Mouse (Mus musculus) NIH3T3 (cell line): ENCODE data around the gene Psme2b.
A peak's percentile ranks its signal among the peaks of the same experiment; 100 is the strongest.
"Not testable (repeated sequence)": the region's sequence is repeated elsewhere in the genome, so short reads cannot be mapped to it uniquely, and the experiment has no call there.

Experiments
- DNase-seq: peaks from one replicate; pipeline ENCODE4 v3.0.0-alpha.2; 2012; ENCODE audit warnings: low read depth

Psme2b gene

DNA sequence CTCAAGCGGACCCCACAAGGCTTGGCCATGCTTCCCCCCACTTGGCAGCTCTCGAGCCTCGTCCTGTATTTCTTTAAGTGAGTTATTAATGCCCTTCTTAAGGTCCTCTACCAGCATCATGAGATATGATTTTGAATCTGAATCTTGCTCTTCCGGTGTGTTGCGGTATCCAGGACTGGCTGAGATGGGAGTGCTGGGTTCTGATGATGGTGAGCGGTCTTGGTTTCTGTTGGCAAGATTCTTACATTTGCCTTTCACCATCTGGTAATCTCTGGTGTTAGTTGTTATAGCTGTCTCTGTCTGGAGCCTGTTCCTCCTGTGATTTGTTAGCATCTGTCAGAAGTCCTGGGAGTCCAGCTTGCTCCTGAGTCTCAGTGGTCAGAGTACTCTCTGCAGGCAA is at the start of gene Psme2b:
TSS of gene Psme2b (minus strand) at position 101 of the 400 bp plus-strand sequence.
- DNase-seq = not testable (repeated sequence)

- DNase-seq = peak; percentile 26
Observed at GRCm38 (mm10) chr11:48994018-48994417, 48.0 kb upstream of the Psme2b start, which contains the start of gene Tgtp1. TSS of gene Tgtp1 (minus strand) at chr11:48994172.

GRCm38 (mm10) chr11:48993296-48993695 is 47.3 kb upstream of the Psme2b start:
- not testable (repeated sequence) for DNase-seq

- DNase-seq = peak; percentile 26
Observed at GRCm38 (mm10) chr11:48991740-48992520, 45.9 kb upstream of the Psme2b start, which contains the start of gene Gm12185. TSS of gene Gm12185 (minus strand) at chr11:48992226.

GRCm38 (mm10) chr11:48989981-48990380 is 44.0 kb upstream of the Psme2b start:
- DNase-seq = not testable (repeated sequence)

GRCm38 (mm10) chr11:48988219-48988618 is 42.2 kb upstream of the Psme2b start:
- not testable (repeated sequence) for DNase-seq

GRCm38 (mm10) chr11:48982848-48983247 is 36.9 kb upstream of the Psme2b start:
- DNase-seq = not testable (repeated sequence)

GRCm38 (mm10) chr11:48980052-48980451 is 34.1 kb upstream of the Psme2b start:
- DNase-seq = not testable (repeated sequence)

- DNase-seq = not testable (repeated sequence)
Observed at GRCm38 (mm10) chr11:48979251-48979650, 33.3 kb upstream of the Psme2b start, which contains the start of gene 9930111J21Rik1. TSS of gene 9930111J21Rik1 (minus strand) at chr11:48979398.

DNA sequence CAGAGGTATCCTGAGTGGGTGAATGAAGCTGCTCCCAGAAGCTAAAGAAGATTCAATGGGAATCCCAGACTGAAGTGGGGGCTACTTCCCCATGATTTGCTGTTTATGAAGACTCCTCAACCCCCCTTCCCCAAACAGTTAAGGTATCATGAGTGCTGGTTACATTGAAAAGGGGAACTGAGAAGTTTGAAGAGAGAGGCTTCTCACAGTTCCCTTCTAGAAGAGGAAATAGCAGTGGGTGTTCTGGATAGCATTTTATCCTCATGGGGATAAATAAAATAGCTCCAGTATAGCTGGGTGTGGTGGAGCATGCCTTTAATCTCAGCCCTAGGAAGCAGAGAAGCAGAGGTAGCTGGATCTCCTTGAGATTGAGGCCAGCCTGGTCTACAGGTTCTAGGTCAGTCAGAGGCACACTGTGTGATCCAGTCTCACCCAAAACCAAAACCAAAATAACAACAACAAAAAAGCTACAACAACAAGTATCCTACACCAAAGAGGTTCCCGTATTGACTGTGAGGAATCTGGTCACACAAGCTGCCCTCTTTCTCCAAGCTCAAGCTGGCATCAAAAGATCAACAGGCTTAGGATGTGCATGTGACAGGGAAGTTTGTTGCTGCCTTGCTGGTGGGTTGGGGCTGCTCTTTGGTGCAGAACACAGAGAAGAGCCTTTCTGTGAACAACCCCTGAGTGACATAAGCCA is 32.4 kb upstream of the Psme2b start, which contains the start of gene Olfr56:
TSS of gene Olfr56 (plus strand) at position 650 of the 700 bp plus-strand sequence.
- not testable (repeated sequence) for DNase-seq

- DNase-seq = not testable (repeated sequence)
Observed at GRCm38 (mm10) chr11:48974686-48975085, 28.7 kb upstream of the Psme2b start.

GRCm38 (mm10) chr11:48939286-48939685 is 6.7 kb downstream of the Psme2b start:
- not testable (repeated sequence) for DNase-seq

GRCm38 (mm10) chr11:48935291-48935690 is 10.7 kb downstream of the Psme2b start:
- DNase-seq = not testable (repeated sequence)

DNA sequence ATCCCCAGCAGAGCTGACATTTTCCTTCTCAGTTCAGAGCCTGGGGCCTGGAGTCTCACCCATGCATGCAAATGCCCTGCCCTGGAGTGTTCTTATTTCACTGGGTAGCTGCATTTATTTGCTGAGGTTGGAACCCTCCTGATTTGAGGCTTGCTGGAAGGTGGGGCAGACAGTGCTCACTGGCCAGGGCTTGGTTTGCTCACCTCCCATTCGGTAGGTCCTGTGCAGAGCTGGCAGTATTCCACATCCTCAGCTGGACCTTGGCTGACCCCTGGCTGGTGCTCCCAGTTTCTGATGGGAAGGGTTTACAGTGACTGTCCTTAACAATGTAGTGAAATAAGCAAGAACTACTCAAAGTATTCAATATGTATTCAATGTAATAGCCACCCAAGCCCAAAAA is 12.1 kb downstream of the Psme2b start:
- DNase-seq = not testable (repeated sequence)

GRCm38 (mm10) chr11:48933422-48933821 is 12.6 kb downstream of the Psme2b start:
- DNase-seq = not testable (repeated sequence)

GRCm38 (mm10) chr11:48928068-48928467 is 17.9 kb downstream of the Psme2b start:
- DNase-seq = not testable (repeated sequence)

DNA sequence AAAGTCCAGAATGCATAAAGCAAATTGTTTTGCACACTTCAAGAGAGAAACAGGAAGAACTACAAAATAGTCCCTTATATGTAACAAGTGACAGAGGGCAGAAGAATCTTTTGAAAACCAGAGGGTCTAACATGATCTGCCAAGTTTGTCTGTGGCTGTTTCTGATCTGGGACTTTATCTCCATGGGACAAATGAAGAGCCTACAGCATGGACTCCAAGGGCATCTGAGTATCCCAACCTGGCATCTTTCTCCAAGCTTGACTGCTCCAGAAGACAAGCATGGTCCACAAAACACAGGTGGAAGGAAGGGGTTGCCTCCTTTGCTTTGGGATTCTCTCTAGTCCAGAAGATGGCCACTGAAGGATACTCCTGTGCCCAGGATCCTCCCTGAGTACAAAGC is 19.6 kb downstream of the Psme2b start:
- DNase-seq = not testable (repeated sequence)

DNA sequence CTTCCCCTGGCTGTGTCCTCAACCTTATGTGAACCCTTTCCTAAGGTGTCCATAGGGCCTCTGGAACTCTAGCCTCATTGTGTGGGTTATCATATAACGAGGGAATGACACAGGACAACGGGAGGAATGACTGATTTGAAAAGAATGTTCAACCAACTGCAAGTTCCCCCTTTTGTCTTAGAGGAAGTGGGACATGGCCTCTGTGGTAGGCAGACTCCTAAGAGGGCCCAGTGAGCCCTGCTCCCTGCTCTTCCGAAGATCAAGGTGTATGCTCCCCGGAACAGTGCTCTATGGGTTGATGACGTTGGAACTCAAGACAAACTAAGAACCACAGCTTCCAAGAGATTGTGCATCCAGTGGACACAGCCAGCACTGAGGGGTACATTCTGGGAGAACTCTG is 22.2 kb downstream of the Psme2b start:
- not testable (repeated sequence) for DNase-seq

DNA sequence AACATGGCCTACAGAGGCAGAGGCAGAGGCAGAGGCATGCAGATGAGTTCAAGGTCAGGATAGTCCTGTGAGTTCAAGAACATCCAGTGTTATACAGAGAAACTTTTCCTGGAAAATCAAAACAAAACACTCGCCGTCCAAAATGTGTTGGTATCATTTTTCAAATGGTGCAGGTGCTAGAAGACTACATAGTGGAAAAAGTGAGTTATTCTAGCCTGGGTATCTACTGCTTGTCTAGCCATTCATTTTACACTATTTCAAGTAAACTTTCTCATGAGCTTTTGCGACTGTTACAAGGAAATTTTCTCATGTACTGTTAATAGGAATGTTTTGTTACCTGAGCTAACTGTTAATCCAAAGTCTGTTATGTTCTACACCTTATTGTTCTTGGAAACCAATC is 27.6 kb downstream of the Psme2b start:
- no peak for DNase-seq

GRCm38 (mm10) chr11:48913611-48914010 is 32.4 kb downstream of the Psme2b start:
- no peak for DNase-seq

DNA sequence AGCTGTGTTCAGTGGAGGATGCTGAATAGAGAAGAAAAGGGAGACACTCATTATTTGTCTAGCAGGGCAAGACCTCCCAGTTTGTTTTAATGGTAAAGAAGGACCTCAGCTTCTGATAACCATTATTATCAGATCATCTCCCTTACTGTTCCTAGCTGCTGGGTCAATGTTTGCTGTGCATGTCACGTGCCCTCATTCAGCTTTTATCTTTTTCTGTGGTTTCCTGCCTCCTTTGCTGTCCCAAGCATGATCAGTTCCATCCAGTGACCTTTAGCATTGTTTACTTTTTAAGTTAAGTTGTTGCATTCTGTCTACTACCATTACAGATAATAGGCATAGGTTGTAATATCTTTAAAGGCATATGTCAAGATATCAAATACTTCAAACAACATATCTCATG is 37.5 kb downstream of the Psme2b start:
- DNase-seq = no peak

- no peak for DNase-seq
Observed at GRCm38 (mm10) chr11:48902021-48902420, 44.0 kb downstream of the Psme2b start, which contains the start of gene Gm5431. TSS of gene Gm5431 (minus strand) at chr11:48902214.

DNA sequence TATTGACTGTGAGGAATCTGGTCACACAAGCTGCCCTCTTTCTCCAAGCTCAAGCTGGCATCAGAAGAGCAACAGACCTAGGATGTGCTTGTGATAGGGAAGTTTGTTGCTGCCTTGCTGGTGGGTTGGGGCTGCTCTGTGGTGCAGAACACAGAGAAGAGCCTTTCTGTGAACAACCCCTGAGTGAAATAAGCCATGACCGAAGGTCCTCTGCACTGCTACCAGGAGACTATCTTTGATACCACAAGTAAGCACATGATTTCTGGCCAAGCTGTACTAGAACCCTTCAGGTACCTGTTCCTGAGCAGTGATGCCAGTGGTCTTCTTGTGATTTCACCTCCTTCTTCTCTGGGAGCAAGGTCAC is 44.4 kb downstream of the Psme2b start:
- not testable (repeated sequence) for DNase-seq
